Mouse (Mus musculus) limb, embryonic 12.5 days (tissue): ENCODE results near the gene Nipal3. TPM values are rescaled to one million over a fixed set of nuclear protein-coding genes. Genes with fewer than 3 reads are reported as not detected.

Experiments used
- ATAC-seq: fragments of 200-750 bp; cut with Nextera tagmentation; 2 replicates; pipeline ENCODE4 v1.8.0; 2017; ENCODE audit warnings: low read depth, moderate TSS enrichment; ENCODE audit not compliant: insufficient number of reproducible peaks, insufficient read depth, low FRiP score, low TSS enrichment
- H3K27ac ChIP-seq: fragments of 300-500 bp; sonication (generic); 2 replicates; pipeline ENCODE4 v1.5.1; 2016; ENCODE audit warnings: mild to moderate bottlenecking, moderate library complexity
- H3K27me3 ChIP-seq: fragments of 300-500 bp; sonication (generic); 2 replicates; pipeline ENCODE4 v1.6.1; 2016; ENCODE audit warnings: mild to moderate bottlenecking, moderate library complexity
- H3K36me3 ChIP-seq: fragments of 300-500 bp; sonication (generic); 2 replicates; pipeline ENCODE4 v1.6.1; 2016; ENCODE audit warnings: mild to moderate bottlenecking, moderate library complexity
- H3K4me1 ChIP-seq: fragments of 300-500 bp; sonication (generic); replicated peaks from 2 replicates; pipeline ENCODE4 v1.6.1; 2016
- H3K4me2 ChIP-seq: fragments of 300-500 bp; sonication (generic); 2 replicates; pipeline ENCODE4 v1.6.1; 2016; ENCODE audit warnings: mild to moderate bottlenecking, moderate library complexity
- H3K4me3 ChIP-seq: fragments of 300-500 bp; sonication (generic); replicated peaks from 2 replicates; pipeline ENCODE4 v1.5.1; 2016; ENCODE audit warnings: mild to moderate bottlenecking
- H3K9ac ChIP-seq: fragments of 300-500 bp; sonication (generic); replicated peaks from 2 replicates; pipeline ENCODE4 v1.6.1; 2016; ENCODE audit warnings: mild to moderate bottlenecking, moderate library complexity
- H3K9me3 ChIP-seq: fragments of 300-500 bp; sonication (generic); 2 replicates; pipeline ENCODE4 v1.6.1; 2016; ENCODE audit warnings: mild to moderate bottlenecking, moderate library complexity
- WGBS: fragments of 180-500 bp; shearing (Covaris S2); methylation state at CpG from one replicate; pipeline ENCODE4 v1.1.7; 2016; 5-methylcytosine and 5-hydroxymethylcytosine counted together
- polyA plus RNA-seq: library from polyadenylated mRNA; unstranded; fragments of >200 nt; fragmentation: Nextera tagmentation; extraction: Ambion mirVana; gene quantifications from 2 replicates; pipeline ENCODE4 v1.2.1, GENCODE M21; 2016

Nipal3 gene
- polyA plus RNA-seq, 1 experiment from 2014 or later = 3.1 TPM

GRCm38 (mm10) chr4:135433443-135434394 lies 61.1 kb downstream of the Nipal3 start, which contains the start of gene Rcan3:
TSS of gene Rcan3 (minus strand) at chr4:135433853.
- WGBS = under 1% methylated on average over 60 of the region's 79 CpGs
- peak; percentile 65 for ATAC-seq
- H3K4me1 ChIP-seq = peaks cover 10% of the 10 kb centered on the region
- H3K9me3 ChIP-seq = no peaks in the 10 kb centered on the region
- H3K27me3 ChIP-seq = peaks cover 8% of the 10 kb centered on the region
- peak within 1 kb of the TSS; percentile 90 for H3K4me2 ChIP-seq
- peak within 1 kb of the TSS; percentile 78 for H3K9ac ChIP-seq
- no peak within 1 kb of the TSS for H3K27ac ChIP-seq
- no peaks in the 10 kb centered on the region for H3K36me3 ChIP-seq
- H3K4me3 ChIP-seq = peak within 1 kb of the TSS; percentile 71

DNA sequence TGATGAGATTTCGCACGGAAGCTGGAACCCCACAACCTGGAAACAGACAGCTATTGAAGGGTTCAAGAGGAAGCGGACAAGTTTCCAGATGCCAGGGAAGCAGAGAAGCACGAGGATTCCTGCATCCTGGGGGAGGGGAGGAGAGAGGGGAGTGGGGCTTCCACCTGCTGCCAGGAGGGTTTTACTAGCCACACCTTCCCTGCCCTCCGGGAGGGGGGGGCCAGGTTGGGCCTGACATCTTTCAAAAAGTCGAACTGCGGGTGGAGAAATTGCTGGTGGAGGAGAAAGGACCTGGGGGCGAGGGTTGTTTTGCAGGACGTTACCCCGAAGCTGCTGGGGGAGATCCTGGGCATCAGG lies 61.8 kb downstream of the Nipal3 start:
- 8% methylated on average over 10 of the region's 10 CpGs for WGBS
- Histone ChIP-seq H3K27ac (no peak overlapping the region), H3K4me3 (peak overlapping the region; percentile 71)

DNA sequence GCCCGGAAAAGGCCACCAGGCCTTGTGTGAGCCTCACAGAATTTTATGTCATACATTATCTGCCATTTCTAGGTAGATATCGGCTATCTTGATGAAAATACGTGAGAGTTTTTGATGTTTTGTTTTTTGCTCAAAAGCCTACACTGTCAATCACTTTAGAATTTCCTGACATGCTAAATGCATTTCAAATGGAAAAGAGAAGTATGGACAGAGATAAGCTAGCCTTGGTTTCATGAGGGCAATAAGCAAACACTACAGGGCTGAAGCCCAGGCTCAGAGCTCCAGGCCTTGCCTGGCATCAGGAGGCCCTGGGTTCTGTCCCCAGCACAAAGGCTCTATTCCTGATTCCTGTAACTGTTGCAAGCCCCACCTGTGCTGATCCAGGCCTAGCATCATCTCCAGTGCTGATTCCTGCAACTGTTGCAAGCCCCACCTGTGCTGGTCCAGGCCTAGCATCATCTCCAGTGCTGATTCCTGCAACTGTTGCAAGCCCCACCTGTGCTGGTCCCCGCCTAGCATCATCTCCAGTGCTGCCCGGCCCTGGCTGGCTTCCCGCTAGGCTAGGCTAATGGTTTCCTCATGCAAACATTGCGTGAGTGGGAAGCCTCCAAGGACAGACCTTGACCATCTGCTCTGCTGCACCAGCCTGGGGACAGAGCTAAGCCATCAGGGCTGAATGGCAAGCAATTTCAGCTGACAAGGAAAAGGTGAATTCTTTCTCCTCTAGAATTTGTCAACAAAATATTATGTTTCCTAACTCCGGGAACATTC lies 64.7 kb downstream of the Nipal3 start:
- no peak overlapping the region for H3K4me3 ChIP-seq
- 72% methylated on average over 8 of the region's 8 CpGs for WGBS
- H3K27me3 ChIP-seq = 0 out of 2 replicates have a peak, but pooled peaks cover 4% of the 10 kb centered on the region
- no peak overlapping the region for H3K27ac ChIP-seq
- no peaks in the 10 kb centered on the region for H3K9me3 ChIP-seq
- H3K9ac ChIP-seq = no peak overlapping the region
- H3K4me1 ChIP-seq = peaks cover 10% of the 10 kb centered on the region
- H3K4me2 ChIP-seq = no peak overlapping the region
- H3K36me3 ChIP-seq = no peaks in the 10 kb centered on the region
- ATAC-seq = no peak

More for the DNA sequence above, 61.8 kb downstream of the Nipal3 start:
- peak overlapping the region; percentile 90 for H3K4me2 ChIP-seq
- H3K27me3 ChIP-seq = peaks cover 8% of the 10 kb centered on the region
- peaks cover 10% of the 10 kb centered on the region for H3K4me1 ChIP-seq
- H3K9ac ChIP-seq = peak overlapping the region; percentile 78
- ATAC-seq = no peak
- no peaks in the 10 kb centered on the region for H3K36me3 ChIP-seq
- no peaks in the 10 kb centered on the region for H3K9me3 ChIP-seq

GRCm38 (mm10) chr4:135429383-135429782 lies 65.5 kb downstream of the Nipal3 start:
- WGBS = 88% methylated on average over 4 of the region's 4 CpGs

GRCm38 (mm10) chr4:135426587-135426986 lies 68.3 kb downstream of the Nipal3 start:
- no peak for ATAC-seq

More at GRCm38 (mm10) chr4:135429383-135429782, 65.5 kb downstream of the Nipal3 start:
- H3K4me2 ChIP-seq = no peak overlapping the region
- H3K4me1 ChIP-seq = peaks cover 7% of the 10 kb centered on the region
- H3K27me3 ChIP-seq = 0 out of 2 replicates have a peak, but pooled peaks cover 4% of the 10 kb centered on the region
- no peak overlapping the region for H3K27ac ChIP-seq
- H3K9me3 ChIP-seq = no peaks in the 10 kb centered on the region
- H3K4me3 ChIP-seq = no peak overlapping the region
- H3K36me3 ChIP-seq = no peaks in the 10 kb centered on the region
- no peak for ATAC-seq
- H3K9ac ChIP-seq = no peak overlapping the region

GRCm38 (mm10) chr4:135425625-135426024 lies 69.2 kb downstream of the Nipal3 start:
- H3K27me3 ChIP-seq = no peaks in the 10 kb centered on the region
- H3K4me2 ChIP-seq = no peak overlapping the region
- H3K4me1 ChIP-seq = no peaks in the 10 kb centered on the region
- ATAC-seq = no peak
- no peak overlapping the region for H3K4me3 ChIP-seq
- H3K27ac ChIP-seq = no peak overlapping the region
- H3K9me3 ChIP-seq = no peaks in the 10 kb centered on the region
- 80% methylated on average over 9 of the region's 9 CpGs for WGBS
- no peak overlapping the region for H3K9ac ChIP-seq
- peaks cover 6% of the 10 kb centered on the region; the same call in 1 of the 2 replicates for H3K36me3 ChIP-seq

More at GRCm38 (mm10) chr4:135426587-135426986, 68.3 kb downstream of the Nipal3 start:
- WGBS = 87% methylated on average over 7 of the region's 7 CpGs
- Histone ChIP-seq H3K36me3 (peaks cover 6% of the 10 kb centered on the region; the same call in 1 of the 2 replicates), H3K9me3 (no peaks in the 10 kb centered on the region), H3K4me1 (no peaks in the 10 kb centered on the region), H3K27me3 (no peaks in the 10 kb centered on the region), H3K4me2 (no peak overlapping the region), H3K4me3 (no peak overlapping the region), H3K27ac (no peak overlapping the region), H3K9ac (no peak overlapping the region)

DNA sequence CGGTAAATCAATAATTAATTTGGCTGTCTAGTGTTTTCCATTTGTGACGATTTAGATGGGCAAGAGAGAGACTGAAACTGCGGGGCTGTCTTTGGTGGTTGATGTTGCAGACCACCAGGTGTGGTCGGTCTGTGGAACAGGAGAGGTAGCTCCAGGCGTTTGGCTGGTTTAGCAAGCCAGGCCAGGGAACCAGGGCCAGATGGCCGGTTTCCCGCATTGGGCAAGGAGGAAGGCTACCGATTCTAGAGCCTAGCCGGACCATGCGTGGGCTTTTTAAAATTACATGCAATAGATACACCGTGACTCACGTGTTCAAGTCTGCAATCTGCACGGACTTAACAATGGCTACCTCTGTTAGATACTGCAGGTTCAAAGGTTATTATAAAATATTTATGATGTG lies 73.9 kb downstream of the Nipal3 start:
- H3K27me3 ChIP-seq = no peaks in the 10 kb centered on the region
- no peak for ATAC-seq
- H3K4me2 ChIP-seq = no peak overlapping the region
- no peak overlapping the region for H3K4me3 ChIP-seq
- no peak overlapping the region for H3K9ac ChIP-seq
- no peaks in the 10 kb centered on the region for H3K4me1 ChIP-seq
- no peak overlapping the region for H3K27ac ChIP-seq
- H3K9me3 ChIP-seq = no peaks in the 10 kb centered on the region
- WGBS = 93% methylated on average over 13 of the region's 13 CpGs
- H3K36me3 ChIP-seq = peaks cover 34% of the 10 kb centered on the region

GRCm38 (mm10) chr4:135420416-135420815 lies 74.4 kb downstream of the Nipal3 start:
- H3K27me3 ChIP-seq = no peaks in the 10 kb centered on the region
- H3K9ac ChIP-seq = no peak overlapping the region
- no peak for ATAC-seq
- H3K36me3 ChIP-seq = peaks cover 36% of the 10 kb centered on the region
- H3K4me2 ChIP-seq = no peak overlapping the region
- H3K9me3 ChIP-seq = no peaks in the 10 kb centered on the region
- H3K4me1 ChIP-seq = no peaks in the 10 kb centered on the region
- H3K4me3 ChIP-seq = no peak overlapping the region
- 83% methylated on average over 11 of the region's 11 CpGs for WGBS
- H3K27ac ChIP-seq = no peak overlapping the region

- Histone ChIP-seq H3K27ac (no peak overlapping the region), H3K9ac (0 out of 2 replicates have a peak overlapping the region, but pooled peaks have one; percentile 9), H3K4me2 (no peak overlapping the region), H3K4me1 (no peaks in the 10 kb centered on the region), H3K9me3 (no peaks in the 10 kb centered on the region), H3K4me3 (no peak overlapping the region), H3K27me3 (no peaks in the 10 kb centered on the region), H3K36me3 (peaks cover 36% of the 10 kb centered on the region)
- 84% methylated on average over 21 of the region's 21 CpGs for WGBS
- ATAC-seq = no peak
These were observed 74.8 kb downstream of the Nipal3 start for GRCm38 (mm10) chr4:135419996-135420395.

DNA sequence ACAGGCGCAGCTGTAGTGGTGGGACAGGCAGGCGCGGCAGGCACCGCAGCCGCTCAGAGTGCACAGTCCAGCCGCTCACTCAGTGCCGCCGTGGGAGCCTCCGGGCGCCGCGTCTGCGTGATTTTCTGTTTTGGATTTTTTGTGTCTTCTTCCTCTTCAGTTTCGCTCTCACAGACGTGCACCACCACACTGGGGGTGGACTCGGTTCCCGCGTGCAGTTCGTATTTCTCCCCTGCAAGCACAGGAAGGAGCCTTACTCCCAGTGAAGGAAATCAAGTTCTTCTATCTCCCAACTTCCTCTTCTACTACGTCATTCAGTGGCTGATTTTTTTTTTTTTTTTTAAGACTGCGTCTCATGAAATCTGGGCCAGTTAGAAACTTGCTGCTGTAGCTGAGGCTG lies 78.5 kb downstream of the Nipal3 start:
- H3K27ac ChIP-seq = no peak overlapping the region
- no peaks in the 10 kb centered on the region for H3K9me3 ChIP-seq
- 89% methylated on average over 21 of the region's 21 CpGs for WGBS
- H3K27me3 ChIP-seq = no peaks in the 10 kb centered on the region
- peaks cover 35% of the 10 kb centered on the region for H3K36me3 ChIP-seq
- H3K4me2 ChIP-seq = no peak overlapping the region
- H3K9ac ChIP-seq = no peak overlapping the region
- H3K4me3 ChIP-seq = no peak overlapping the region
- ATAC-seq = no peak
- no peaks in the 10 kb centered on the region for H3K4me1 ChIP-seq

- 0 out of 2 replicates have a peak, but pooled peaks cover 4% of the 10 kb centered on the region for H3K9me3 ChIP-seq
- no peaks in the 10 kb centered on the region for H3K4me1 ChIP-seq
These were observed 81.3 kb downstream of the Nipal3 start for GRCm38 (mm10) chr4:135413491-135413890.

More at GRCm38 (mm10) chr4:135413491-135413890, 81.3 kb downstream of the Nipal3 start:
- Histone ChIP-seq H3K27ac (no peak overlapping the region), H3K36me3 (peaks cover 17% of the 10 kb centered on the region), H3K27me3 (no peaks in the 10 kb centered on the region), H3K4me2 (no peak overlapping the region), H3K4me3 (no peak overlapping the region), H3K9ac (no peak overlapping the region)
- no peak for ATAC-seq
- WGBS = 83% methylated on average over 8 of the region's 8 CpGs
